Mouse (Mus musculus) limb, embryonic 11.5 days (tissue): ENCODE results near the gene Elane. TPM values are rescaled to one million over a fixed set of nuclear protein-coding genes. Genes with fewer than 3 reads are reported as not detected.

Experiments
- ATAC-seq: fragments of 200-750 bp; cut with Nextera tagmentation; 2 replicates; pipeline ENCODE4 v1.8.0; 2017; ENCODE audit warnings: low read depth; ENCODE audit not compliant: insufficient number of reproducible peaks, low FRiP score, low TSS enrichment
- DNase-seq: peaks from one replicate; pipeline ENCODE4 v3.0.0-alpha.2; 2015; ENCODE audit warnings: low spot score
- H3K27ac ChIP-seq: fragments of 300-500 bp; sonication (generic); replicated peaks from 2 replicates; pipeline ENCODE4 v1.5.1; 2014; ENCODE audit warnings: low read depth, mild to moderate bottlenecking, low read length
- H3K27me3 ChIP-seq: fragments of 300-500 bp; sonication (generic); 2 replicates; pipeline ENCODE4 v1.6.1; 2014; ENCODE audit warnings: mild to moderate bottlenecking, low read length, mixed read lengths; ENCODE audit not compliant: control insufficient read depth, insufficient read depth
- H3K36me3 ChIP-seq: fragments of 300-500 bp; sonication (generic); 2 replicates; pipeline ENCODE4 v1.6.1; 2014; ENCODE audit warnings: mild to moderate bottlenecking, low read length, moderate library complexity, mixed read lengths; ENCODE audit not compliant: control insufficient read depth, insufficient read depth
- H3K4me1 ChIP-seq: fragments of 300-500 bp; sonication (generic); 2 replicates; pipeline ENCODE4 v1.6.1; 2014; ENCODE audit warnings: low read length, mixed read lengths; ENCODE audit not compliant: control insufficient read depth, insufficient read depth
- H3K4me2 ChIP-seq: fragments of 300-500 bp; sonication (generic); 2 replicates; pipeline ENCODE4 v1.6.1; 2014; ENCODE audit warnings: low read depth, mild to moderate bottlenecking, moderate library complexity; ENCODE audit not compliant: severe bottlenecking
- H3K4me3 ChIP-seq: fragments of 300-500 bp; sonication (generic); 2 replicates; pipeline ENCODE4 v1.5.1; 2014; ENCODE audit warnings: low read depth, low read length
- H3K9ac ChIP-seq: fragments of 300-500 bp; sonication (generic); 2 replicates; pipeline ENCODE4 v1.6.1; 2014; ENCODE audit warnings: mild to moderate bottlenecking, low read length
- H3K9me3 ChIP-seq: fragments of 300-500 bp; sonication (generic); 2 replicates; pipeline ENCODE4 v1.6.1; 2016; ENCODE audit warnings: low read length; ENCODE audit not compliant: control insufficient read depth
- WGBS: fragments of 180-500 bp; shearing (Covaris S2); extraction: QIAGEN DNeasy Blood & Tissue Kit; methylation state at CpG from one replicate; pipeline ENCODE4 v1.1.7; 2014; 5-methylcytosine and 5-hydroxymethylcytosine counted together
- polyA plus RNA-seq: library from polyadenylated mRNA; unstranded; fragments of >200 nt; fragmentation: Nextera tagmentation; extraction: Ambion mirVana; gene quantifications from 2 replicates; pipeline ENCODE4 v1.2.1, GENCODE M21; 2014

Gene Elane
- polyA plus RNA-seq, 1 experiment from 2014 or later = 0.20 TPM

GRCm38 (mm10) chr10:79925785-79926490 is 39.9 kb downstream of the Elane start:
- H3K36me3 ChIP-seq = peaks cover 4% of the 10 kb centered on the region; the same call in 1 of the 2 replicates
- no peak for ATAC-seq
- peaks cover 29% of the 10 kb centered on the region for H3K4me1 ChIP-seq
- peak overlapping the region; percentile 81 for H3K4me2 ChIP-seq
- peaks cover 23% of the 10 kb centered on the region for H3K27me3 ChIP-seq
- peaks cover 3% of the 10 kb centered on the region; the same call in 1 of the 2 replicates for H3K9me3 ChIP-seq
- DNase-seq = peak; percentile 56
- peak overlapping the region; percentile 98 for H3K4me3 ChIP-seq
- 0 out of 2 replicates have a peak overlapping the region, but pooled peaks have one; percentile 3 for H3K27ac ChIP-seq
- WGBS = 14% methylated on average over 15 of the region's 15 CpGs
- peak overlapping the region; percentile 95 for H3K9ac ChIP-seq

- H3K9ac ChIP-seq = peak within 1 kb of the TSS; percentile 95
- peaks cover 7% of the 10 kb centered on the region; the same call in 1 of the 2 replicates for H3K36me3 ChIP-seq
- peak; percentile 95 for DNase-seq
- under 1% methylated on average over 63 of the region's 63 CpGs for WGBS
- peak within 1 kb of the TSS; percentile 98 for H3K4me3 ChIP-seq
- peak; percentile 74 for ATAC-seq
- peaks cover 3% of the 10 kb centered on the region; the same call in 1 of the 2 replicates for H3K9me3 ChIP-seq
- H3K4me1 ChIP-seq = peaks cover 28% of the 10 kb centered on the region
- H3K27ac ChIP-seq = peak within 1 kb of the TSS; percentile 91
- peaks cover 16% of the 10 kb centered on the region for H3K27me3 ChIP-seq
- peak within 1 kb of the TSS; percentile 81 for H3K4me2 ChIP-seq
Observed at GRCm38 (mm10) chr10:79926491-79927323, 40.7 kb downstream of the Elane start, which contains the start of gene Arid3a. Gene Arid3a (plus strand): TSS chr10:79927043.

- peak overlapping the region; percentile 91 for H3K27ac ChIP-seq
- H3K9ac ChIP-seq = peak overlapping the region; percentile 95
- under 1% methylated on average over 54 of the region's 54 CpGs for WGBS
- peak; percentile 15; the same call in 1 of the 2 replicates for ATAC-seq
- H3K27me3 ChIP-seq = peaks cover 8% of the 10 kb centered on the region
- DNase-seq = peak; percentile 80
- peak overlapping the region; percentile 81 for H3K4me2 ChIP-seq
- H3K9me3 ChIP-seq = peaks cover 2% of the 10 kb centered on the region; the same call in 1 of the 2 replicates
- H3K4me1 ChIP-seq = peaks cover 34% of the 10 kb centered on the region
- H3K36me3 ChIP-seq = peaks cover 7% of the 10 kb centered on the region; the same call in 1 of the 2 replicates
- peak overlapping the region; percentile 98 for H3K4me3 ChIP-seq
Observed at GRCm38 (mm10) chr10:79927324-79928029, 41.4 kb downstream of the Elane start.

GRCm38 (mm10) chr10:79928030-79928694 is 42.1 kb downstream of the Elane start:
- peaks cover 7% of the 10 kb centered on the region; the same call in 1 of the 2 replicates for H3K36me3 ChIP-seq
- H3K4me1 ChIP-seq = peaks cover 41% of the 10 kb centered on the region
- H3K4me2 ChIP-seq = peak overlapping the region; percentile 81
- H3K27me3 ChIP-seq = peaks cover 2% of the 10 kb centered on the region; the same call in 1 of the 2 replicates
- H3K9me3 ChIP-seq = no peaks in the 10 kb centered on the region
- ATAC-seq = no peak
- under 1% methylated on average over 28 of the region's 29 CpGs for WGBS
- peak overlapping the region; percentile 98 for H3K4me3 ChIP-seq
- DNase-seq = peak; percentile 76
- H3K9ac ChIP-seq = peak overlapping the region; percentile 95
- H3K27ac ChIP-seq = peak overlapping the region; percentile 91

GRCm38 (mm10) chr10:79928907-79929701 is 43.1 kb downstream of the Elane start:
- 8% methylated on average over 9 of the region's 9 CpGs for WGBS
- Histone ChIP-seq H3K36me3 (peaks cover 7% of the 10 kb centered on the region; the same call in 1 of the 2 replicates), H3K9ac (peak overlapping the region; percentile 60), H3K4me3 (peak overlapping the region; percentile 98), H3K27me3 (no peaks in the 10 kb centered on the region), H3K4me1 (peaks cover 50% of the 10 kb centered on the region), H3K27ac (peak overlapping the region; percentile 91), H3K9me3 (no peaks in the 10 kb centered on the region), H3K4me2 (peak overlapping the region; percentile 81)
- DNase-seq = peak; percentile 57
- no peak for ATAC-seq

- H3K4me1 ChIP-seq = peaks cover 54% of the 10 kb centered on the region
- H3K27ac ChIP-seq = no peak overlapping the region
- WGBS = 88% methylated on average over 18 of the region's 18 CpGs
- H3K4me3 ChIP-seq = no peak overlapping the region
- H3K4me2 ChIP-seq = peak overlapping the region; percentile 22; the same call in 1 of the 2 replicates
- peaks cover 12% of the 10 kb centered on the region for H3K36me3 ChIP-seq
- ATAC-seq (no peak), DNase-seq (no peak)
- no peak overlapping the region for H3K9ac ChIP-seq
- H3K27me3 ChIP-seq = no peaks in the 10 kb centered on the region
- H3K9me3 ChIP-seq = no peaks in the 10 kb centered on the region
Observed at GRCm38 (mm10) chr10:79929967-79930825, 44.1 kb downstream of the Elane start.
